Mouse (Mus musculus) stomach, embryonic 14.5 days (tissue): Measurements from ENCODE around the gene Tmem165. TPM values are rescaled to one million over a fixed set of nuclear protein-coding genes. Genes with fewer than 3 reads are reported as not detected.
A peak's percentile ranks its signal among the peaks of the same experiment; 100 is the strongest.

Source experiments
- ATAC-seq: fragments of 200-750 bp; cut with Nextera tagmentation; 2 replicates; pipeline ENCODE4 v1.8.0; 2017; ENCODE audit warnings: low read depth, moderate TSS enrichment; ENCODE audit not compliant: insufficient number of reproducible peaks, insufficient read depth, low FRiP score
- H3K27ac ChIP-seq: fragments of 300-500 bp; sonication (generic); 2 replicates; pipeline ENCODE4 v1.5.1; 2014; ENCODE audit warnings: mild to moderate bottlenecking, low read length, moderate library complexity, mixed read lengths
- H3K27me3 ChIP-seq: fragments of 300-500 bp; sonication (generic); 2 replicates; pipeline ENCODE4 v1.6.1; 2014; ENCODE audit warnings: low read length, control low read depth, mixed read lengths; ENCODE audit not compliant: control insufficient read depth, insufficient read depth
- H3K36me3 ChIP-seq: fragments of 300-500 bp; sonication (generic); 2 replicates; pipeline ENCODE4 v1.6.1; 2014; ENCODE audit warnings: mild to moderate bottlenecking, control low read depth, low read length, moderate library complexity, mixed read lengths; ENCODE audit not compliant: control insufficient read depth, insufficient read depth
- H3K4me1 ChIP-seq: fragments of 300-500 bp; sonication (generic); 2 replicates; pipeline ENCODE4 v1.6.1; 2014; ENCODE audit warnings: low read length, control low read depth, mixed read lengths; ENCODE audit not compliant: control insufficient read depth, insufficient read depth
- H3K4me2 ChIP-seq: fragments of 300-500 bp; sonication (generic); replicated peaks from 2 replicates; pipeline ENCODE4 v1.6.1; 2014; ENCODE audit warnings: low read depth, low read length, control low read depth
- H3K4me3 ChIP-seq: fragments of 300-500 bp; sonication (generic); 2 replicates; pipeline ENCODE4 v1.5.1; 2014; ENCODE audit warnings: low read depth, low read length, control low read depth
- H3K9ac ChIP-seq: fragments of 300-500 bp; sonication (generic); replicated peaks from 2 replicates; pipeline ENCODE4 v1.6.1; 2014; ENCODE audit warnings: low read depth, mild to moderate bottlenecking, control low read depth, low read length, moderate library complexity, mixed read lengths
- H3K9me3 ChIP-seq: fragments of 300-500 bp; sonication (generic); 2 replicates; pipeline ENCODE4 v1.6.1; 2016; ENCODE audit warnings: low read depth, low read length, control low read depth; ENCODE audit not compliant: control insufficient read depth
- WGBS: fragments of 180-500 bp; shearing (Covaris S2); extraction: QIAGEN DNeasy Blood & Tissue Kit; methylation state at CpG from one replicate; pipeline ENCODE4 v1.1.7; 2014; 5-methylcytosine and 5-hydroxymethylcytosine counted together
- polyA plus RNA-seq: library from polyadenylated mRNA; unstranded; fragments of >200 nt; fragmentation: Nextera tagmentation; extraction: Ambion mirVana; gene quantifications from 2 replicates; pipeline ENCODE4 v1.2.1, GENCODE M21; 2014

Gene Tmem165
- 120 and 127 TPM in 2 replicates for polyA plus RNA-seq

- under 1% methylated on average over 55 of the region's 62 CpGs for WGBS
- H3K36me3 ChIP-seq = no peaks in the 10 kb centered on the region
- H3K27me3 ChIP-seq = no peaks in the 10 kb centered on the region
- no peaks in the 10 kb centered on the region for H3K9me3 ChIP-seq
- peak within 1 kb of the TSS; percentile 97 for H3K27ac ChIP-seq
- peak; percentile 97 for ATAC-seq
- peak within 1 kb of the TSS; percentile 87 for H3K9ac ChIP-seq
- peak within 1 kb of the TSS; percentile 95 for H3K4me3 ChIP-seq
- H3K4me1 ChIP-seq = peaks cover 13% of the 10 kb centered on the region; the same call in 1 of the 2 replicates
- peak within 1 kb of the TSS; percentile 74 for H3K4me2 ChIP-seq
Observed at GRCm38 (mm10) chr5:76183750-76184261, at the start of gene Tmem165. Gene Tmem165, plus strand, starts transcription at chr5:76183880.

DNA sequence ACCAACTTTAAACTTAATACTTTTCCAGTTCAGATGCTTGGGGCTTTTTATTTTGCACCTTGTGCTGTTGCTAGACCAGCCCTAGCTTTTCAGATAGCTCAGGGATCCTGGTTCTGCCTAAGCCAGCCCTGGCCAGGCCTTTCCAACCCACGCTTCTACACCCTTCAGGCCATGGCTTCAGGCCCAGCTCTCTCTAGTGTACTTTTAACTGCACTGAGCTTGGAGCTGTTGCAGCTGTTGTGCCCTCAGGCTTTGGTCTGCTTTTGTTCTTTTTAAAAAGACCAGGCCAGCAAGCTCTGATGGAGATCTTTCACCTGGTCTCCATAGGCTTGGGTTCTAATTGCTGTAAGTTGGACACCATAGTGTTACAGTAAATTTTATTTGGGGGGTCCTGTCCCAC lies 48.0 kb upstream of the Tmem165 start:
- Histone ChIP-seq H3K4me3 (no peak overlapping the region), H3K9me3 (no peaks in the 10 kb centered on the region), H3K36me3 (no peaks in the 10 kb centered on the region), H3K27ac (peak overlapping the region; percentile 34; the same call in 1 of the 2 replicates), H3K27me3 (no peaks in the 10 kb centered on the region), H3K4me2 (no peak overlapping the region), H3K4me1 (peaks cover 6% of the 10 kb centered on the region; the same call in 1 of the 2 replicates), H3K9ac (no peak overlapping the region)
- ATAC-seq = no peak
- 53% methylated on average over 1 of the region's 1 CpGs for WGBS

- no peaks in the 10 kb centered on the region for H3K9me3 ChIP-seq
- H3K4me3 ChIP-seq = no peak overlapping the region
- peaks cover 8% of the 10 kb centered on the region; the same call in 1 of the 2 replicates for H3K4me1 ChIP-seq
- H3K9ac ChIP-seq = no peak overlapping the region
- H3K36me3 ChIP-seq = no peaks in the 10 kb centered on the region
- ATAC-seq = no peak
- no peaks in the 10 kb centered on the region for H3K27me3 ChIP-seq
- 90% methylated on average over 3 of the region's 3 CpGs for WGBS
- H3K4me2 ChIP-seq = no peak overlapping the region
- H3K27ac ChIP-seq = peak overlapping the region; percentile 34; the same call in 1 of the 2 replicates
Observed at GRCm38 (mm10) chr5:76136271-76136670, 47.4 kb upstream of the Tmem165 start.

GRCm38 (mm10) chr5:76137586-76137985 lies 46.1 kb upstream of the Tmem165 start:
- H3K4me2 ChIP-seq = no peak overlapping the region
- no peak overlapping the region for H3K4me3 ChIP-seq
- no peak for ATAC-seq
- no peaks in the 10 kb centered on the region for H3K9me3 ChIP-seq
- no peak overlapping the region for H3K9ac ChIP-seq
- 91% methylated on average over 1 of the region's 1 CpGs for WGBS
- H3K27me3 ChIP-seq = no peaks in the 10 kb centered on the region
- H3K36me3 ChIP-seq = no peaks in the 10 kb centered on the region
- no peak overlapping the region for H3K27ac ChIP-seq
- H3K4me1 ChIP-seq = peaks cover 12% of the 10 kb centered on the region; the same call in 1 of the 2 replicates

GRCm38 (mm10) chr5:76138071-76138470 lies 45.6 kb upstream of the Tmem165 start:
- H3K4me2 ChIP-seq = no peak overlapping the region
- H3K4me1 ChIP-seq = peaks cover 12% of the 10 kb centered on the region; the same call in 1 of the 2 replicates
- no peak overlapping the region for H3K4me3 ChIP-seq
- no peaks in the 10 kb centered on the region for H3K36me3 ChIP-seq
- no peak overlapping the region for H3K9ac ChIP-seq
- 72% methylated on average over 1 of the region's 1 CpGs for WGBS
- ATAC-seq = no peak
- H3K9me3 ChIP-seq = no peaks in the 10 kb centered on the region
- no peaks in the 10 kb centered on the region for H3K27me3 ChIP-seq
- H3K27ac ChIP-seq = no peak overlapping the region

DNA sequence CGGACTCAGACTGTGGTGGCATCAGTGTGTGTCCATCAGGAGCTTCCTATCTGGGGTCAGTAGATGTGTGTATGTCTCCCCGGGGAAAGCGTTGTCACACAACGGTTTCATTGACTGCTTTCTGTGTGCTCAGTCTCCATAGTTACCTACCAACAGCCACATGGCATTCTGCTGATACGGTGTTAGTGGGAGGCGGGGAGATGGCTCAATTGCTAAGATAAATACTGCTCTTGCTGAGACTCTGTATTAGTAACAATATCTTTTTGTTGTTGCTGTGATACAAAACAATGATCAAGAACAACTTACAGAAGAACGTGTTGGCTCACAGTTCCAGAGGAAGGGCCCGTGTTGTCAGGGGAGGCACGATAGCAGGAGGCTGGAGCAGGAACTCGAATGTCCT lies 45.2 kb upstream of the Tmem165 start:
- ATAC-seq = no peak
- no peak overlapping the region for H3K9ac ChIP-seq
- H3K4me1 ChIP-seq = peaks cover 12% of the 10 kb centered on the region; the same call in 1 of the 2 replicates
- 66% methylated on average over 10 of the region's 10 CpGs for WGBS
- no peak overlapping the region for H3K4me2 ChIP-seq
- H3K27me3 ChIP-seq = no peaks in the 10 kb centered on the region
- H3K36me3 ChIP-seq = no peaks in the 10 kb centered on the region
- H3K4me3 ChIP-seq = no peak overlapping the region
- no peak overlapping the region for H3K27ac ChIP-seq
- H3K9me3 ChIP-seq = no peaks in the 10 kb centered on the region

- Histone ChIP-seq H3K27ac (no peak overlapping the region), H3K9ac (no peak overlapping the region), H3K4me1 (peaks cover 12% of the 10 kb centered on the region; the same call in 1 of the 2 replicates), H3K4me2 (peak overlapping the region; percentile 73), H3K9me3 (no peaks in the 10 kb centered on the region), H3K4me3 (peak overlapping the region; percentile 72; the same call in 1 of the 2 replicates), H3K27me3 (no peaks in the 10 kb centered on the region), H3K36me3 (no peaks in the 10 kb centered on the region)
- ATAC-seq = no peak
- 45% methylated on average over 7 of the region's 7 CpGs for WGBS
Observed at GRCm38 (mm10) chr5:76139171-76139671, 44.5 kb upstream of the Tmem165 start.

DNA sequence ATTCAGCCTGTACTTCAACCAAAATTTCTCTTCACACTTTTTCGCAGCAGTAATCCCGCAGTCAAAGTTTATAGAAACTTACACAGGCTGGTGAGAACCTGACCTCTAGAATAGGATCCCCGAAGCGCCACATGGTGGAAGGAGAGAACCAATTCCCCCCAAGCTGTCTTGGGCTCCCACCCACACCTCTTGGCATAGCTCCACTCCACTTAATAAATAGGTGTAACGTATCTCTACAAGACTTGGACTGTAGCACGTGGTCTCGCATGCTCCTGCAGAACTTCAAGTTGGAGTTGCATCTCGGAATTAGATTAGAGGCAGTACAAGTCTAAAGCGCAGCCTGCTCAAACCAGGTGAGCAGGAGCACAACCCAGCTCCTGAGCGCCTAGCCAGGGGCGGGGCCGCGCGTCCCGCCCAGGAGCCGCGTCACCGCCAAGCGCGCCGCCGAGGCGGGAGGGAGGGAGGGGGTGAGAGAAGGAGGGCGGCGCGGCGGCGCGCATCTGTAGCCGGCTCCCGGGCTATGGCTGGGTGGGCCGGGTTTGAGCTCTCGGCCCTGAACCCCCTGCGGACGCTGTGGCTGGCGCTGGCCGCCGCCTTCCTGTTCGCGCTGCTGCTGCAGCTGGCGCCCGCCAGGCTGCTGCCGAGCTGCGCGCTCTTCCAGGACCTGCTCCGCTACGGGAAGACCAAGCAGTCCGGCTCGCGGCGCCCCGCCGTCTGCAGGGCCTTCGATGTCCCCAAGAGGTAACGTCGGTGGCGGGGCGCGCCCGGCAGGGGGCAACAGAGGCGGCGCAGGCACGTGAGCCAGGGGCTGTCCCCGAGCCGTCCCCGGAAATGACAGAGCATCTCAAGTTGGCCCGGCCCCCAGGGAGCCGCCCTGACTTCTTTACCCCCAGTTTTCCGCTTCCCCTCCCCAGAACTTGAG lies 43.6 kb upstream of the Tmem165 start, which contains the start of gene Srd5a3:
Srd5a3 (plus strand) TSS at position 464 of the 922 bp plus-strand sequence.
- Histone ChIP-seq H3K27ac (peak within 1 kb of the TSS; percentile 98), H3K9me3 (no peaks in the 10 kb centered on the region), H3K9ac (peak within 1 kb of the TSS; percentile 84), H3K4me3 (peak within 1 kb of the TSS; percentile 72), H3K4me1 (peaks cover 12% of the 10 kb centered on the region; the same call in 1 of the 2 replicates), H3K27me3 (no peaks in the 10 kb centered on the region), H3K4me2 (peak within 1 kb of the TSS; percentile 73), H3K36me3 (no peaks in the 10 kb centered on the region)
- ATAC-seq = peak; percentile 97
- 1% methylated on average over 67 of the region's 69 CpGs for WGBS
